Mouse (Mus musculus): Measurements from ENCODE around the gene Xpo5. TPM values are rescaled to one million over a fixed set of nuclear protein-coding genes. Genes with fewer than 3 reads are reported as not detected.
A peak's percentile ranks its signal among the peaks of the same experiment; 100 is the strongest.

Xpo5 gene
- polyA plus RNA-seq, 1 experiment: 0.51 TPM

DNA sequence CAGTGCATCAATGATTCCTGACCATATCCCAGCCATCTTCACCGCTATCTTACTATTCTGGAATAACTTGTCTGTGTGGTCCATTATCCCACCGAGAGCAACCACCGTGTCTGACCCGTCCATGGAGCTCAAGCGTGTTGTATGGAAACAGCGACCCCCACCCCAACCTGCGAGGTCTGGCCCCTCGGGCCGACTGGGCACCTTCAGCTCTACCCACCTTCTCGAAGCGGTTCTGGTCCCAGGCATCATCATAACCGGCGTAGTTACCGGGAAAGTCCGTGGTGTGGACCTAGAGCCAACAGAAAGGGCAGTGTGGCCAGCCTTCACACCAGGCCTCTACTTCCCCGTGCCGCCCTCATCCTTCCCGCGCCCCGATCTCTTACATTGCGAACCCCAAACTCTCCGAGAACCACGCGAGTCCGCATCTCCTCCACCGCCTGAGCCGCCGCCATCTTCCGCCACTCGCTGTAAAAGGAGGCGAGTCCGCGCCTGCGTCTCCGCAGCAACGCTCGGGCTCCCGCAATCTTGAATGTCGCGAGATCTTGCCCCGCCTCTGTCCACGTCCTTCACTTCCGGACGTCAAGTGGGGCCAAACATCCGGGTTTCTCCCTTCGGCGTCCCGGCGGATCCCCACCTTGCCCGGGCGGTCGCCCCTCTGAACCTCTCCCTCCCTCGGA lies 45.1 kb downstream of the Xpo5 start, which contains the start of the genes Polr1c and Yipf3:
Gene Polr1c, minus strand, starts transcription at position 543 of the 677 bp plus-strand sequence.
Gene Yipf3, plus strand, starts transcription at position 569 of the 677 bp plus-strand sequence.
- peaks cover 41% of the 10 kb centered on the region for H3K4me1 ChIP-seq (ENCODE audit: control insufficient read depth)
- peaks cover 84% of the 10 kb centered on the region for H3K36me3 ChIP-seq (ENCODE audit: control insufficient read depth)
- no peaks in the 10 kb centered on the region for H3K9me3 ChIP-seq (ENCODE audit: control insufficient read depth, low read length)
- H3K4me3 ChIP-seq (replicated peaks): peak within 1 kb of the TSS; percentile 67
- no peaks in the 10 kb centered on the region for H3K27me3 ChIP-seq (ENCODE audit: control insufficient read depth)
- TF ChIP-seq GATA1 (IDR thresholded peaks at IDR 0.05; ENCODE audit: low read length) (no peak), TAL1 (IDR thresholded peaks at IDR 0.05; ENCODE audit: low read length) (no peak)

DNA sequence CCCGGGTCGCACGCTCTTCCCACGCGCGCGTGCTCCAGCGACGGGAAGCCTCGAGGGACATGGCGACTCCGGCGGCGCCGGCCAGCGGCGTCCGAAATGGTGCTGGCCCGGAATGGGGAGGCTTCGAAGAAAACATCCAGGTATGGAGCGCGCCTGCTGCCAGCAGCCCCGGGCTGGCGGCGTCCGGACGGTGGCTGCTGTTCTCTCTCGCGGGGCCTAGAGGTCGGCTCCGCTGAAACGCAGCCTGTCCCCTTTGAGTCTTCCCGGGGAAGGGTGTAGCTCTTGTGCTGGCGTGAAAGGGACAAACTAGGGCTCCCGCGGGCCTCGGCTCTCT lies 45.6 kb downstream of the Xpo5 start:
- TF ChIP-seq TAL1 (IDR thresholded peaks at IDR 0.05; ENCODE audit: low read length) (no peak), GATA1 (IDR thresholded peaks at IDR 0.05; ENCODE audit: low read length) (no peak)
- Histone ChIP-seq H3K27me3 (ENCODE audit: control insufficient read depth) (peaks cover 4% of the 10 kb centered on the region), H3K9me3 (ENCODE audit: control insufficient read depth, low read length) (no peaks in the 10 kb centered on the region), H3K36me3 (ENCODE audit: control insufficient read depth) (peaks cover 81% of the 10 kb centered on the region), H3K4me1 (ENCODE audit: control insufficient read depth) (peaks cover 46% of the 10 kb centered on the region), H3K4me3 (replicated peaks) (peak overlapping the region; percentile 67)

DNA sequence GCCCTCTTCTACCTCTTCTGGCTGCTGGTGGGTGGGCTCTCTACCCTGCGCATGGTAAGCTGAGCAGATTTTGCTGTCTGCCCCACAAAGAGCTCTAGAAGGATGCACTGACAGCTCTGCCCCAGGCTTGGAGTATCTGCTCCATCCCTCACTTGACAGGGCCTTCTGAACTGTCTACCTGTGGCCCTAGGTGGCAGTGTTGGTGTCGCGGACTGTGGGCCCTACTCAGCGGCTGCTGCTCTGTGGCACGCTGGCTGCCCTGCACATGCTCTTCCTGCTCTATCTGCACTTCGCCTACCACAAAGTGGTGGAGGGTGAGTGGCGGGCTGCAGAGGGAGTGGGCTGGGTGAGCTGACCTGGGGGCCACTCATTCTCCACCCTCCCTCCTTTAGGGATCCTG lies 48.6 kb downstream of the Xpo5 start:
- H3K9me3 ChIP-seq (ENCODE audit: control insufficient read depth, low read length): no peaks in the 10 kb centered on the region; the same call in 1 of the 2 replicates
- peaks cover 50% of the 10 kb centered on the region for H3K36me3 ChIP-seq (ENCODE audit: control insufficient read depth)
- H3K27me3 ChIP-seq (ENCODE audit: control insufficient read depth): peaks cover 34% of the 10 kb centered on the region
- peaks cover 53% of the 10 kb centered on the region for H3K4me1 ChIP-seq (ENCODE audit: control insufficient read depth)
- H3K4me3 ChIP-seq (replicated peaks): no peak overlapping the region
- TF ChIP-seq GATA1 (IDR thresholded peaks at IDR 0.05; ENCODE audit: low read length) (no peak), TAL1 (IDR thresholded peaks at IDR 0.05; ENCODE audit: low read length) (no peak)

DNA sequence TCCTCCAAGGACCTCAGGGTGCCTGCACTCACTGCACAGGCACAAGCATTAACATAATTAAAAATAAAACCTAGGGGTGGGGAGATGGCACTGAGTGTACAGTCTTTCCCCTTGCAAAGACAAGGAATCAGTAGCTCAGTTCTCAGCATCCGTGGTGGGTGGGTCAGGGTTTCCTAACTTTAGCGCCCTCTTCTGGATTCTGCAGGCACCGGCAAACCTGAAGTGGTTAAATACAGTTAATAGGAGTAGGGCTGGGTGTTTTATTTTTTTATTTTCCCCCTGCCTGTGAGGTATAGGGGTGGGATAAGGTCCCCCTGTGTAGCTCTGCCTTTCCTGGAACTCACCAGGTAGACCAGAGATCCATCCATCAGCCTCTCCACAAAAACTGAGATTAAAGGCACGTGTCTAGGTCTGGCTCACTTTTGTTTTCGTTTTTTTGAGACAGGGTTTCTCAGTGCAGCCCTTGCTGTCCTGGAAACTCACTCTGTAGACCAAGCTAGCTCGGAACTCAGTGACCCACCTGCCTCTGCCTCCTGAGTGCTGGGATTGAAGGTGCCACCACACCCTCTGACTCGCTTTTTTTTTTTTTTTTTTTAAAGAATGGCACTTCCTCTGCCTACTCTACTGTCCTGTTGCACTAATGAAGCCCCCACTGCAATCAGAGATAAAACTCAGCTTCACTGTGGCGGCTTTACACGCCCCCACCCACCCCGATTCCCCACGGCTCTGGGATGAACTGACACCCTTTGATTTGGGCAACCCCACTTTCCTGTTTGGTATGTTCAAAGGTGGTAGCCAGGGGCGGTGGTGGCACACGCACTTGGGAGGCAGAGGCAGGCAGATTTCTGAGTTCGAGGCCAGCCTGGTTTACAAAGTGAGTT lies 50.2 kb downstream of the Xpo5 start:
- H3K4me1 ChIP-seq (ENCODE audit: control insufficient read depth): peaks cover 40% of the 10 kb centered on the region
- peaks cover 52% of the 10 kb centered on the region for H3K36me3 ChIP-seq (ENCODE audit: control insufficient read depth)
- H3K4me3 ChIP-seq (replicated peaks): no peak overlapping the region
- peaks cover 37% of the 10 kb centered on the region for H3K27me3 ChIP-seq (ENCODE audit: control insufficient read depth)
- H3K9me3 ChIP-seq (ENCODE audit: control insufficient read depth, low read length): no peaks in the 10 kb centered on the region; the same call in 1 of the 2 replicates
- TF ChIP-seq GATA1 (IDR thresholded peaks at IDR 0.05; ENCODE audit: low read length) (no peak), TAL1 (IDR thresholded peaks at IDR 0.05; ENCODE audit: low read length) (no peak)

DNA sequence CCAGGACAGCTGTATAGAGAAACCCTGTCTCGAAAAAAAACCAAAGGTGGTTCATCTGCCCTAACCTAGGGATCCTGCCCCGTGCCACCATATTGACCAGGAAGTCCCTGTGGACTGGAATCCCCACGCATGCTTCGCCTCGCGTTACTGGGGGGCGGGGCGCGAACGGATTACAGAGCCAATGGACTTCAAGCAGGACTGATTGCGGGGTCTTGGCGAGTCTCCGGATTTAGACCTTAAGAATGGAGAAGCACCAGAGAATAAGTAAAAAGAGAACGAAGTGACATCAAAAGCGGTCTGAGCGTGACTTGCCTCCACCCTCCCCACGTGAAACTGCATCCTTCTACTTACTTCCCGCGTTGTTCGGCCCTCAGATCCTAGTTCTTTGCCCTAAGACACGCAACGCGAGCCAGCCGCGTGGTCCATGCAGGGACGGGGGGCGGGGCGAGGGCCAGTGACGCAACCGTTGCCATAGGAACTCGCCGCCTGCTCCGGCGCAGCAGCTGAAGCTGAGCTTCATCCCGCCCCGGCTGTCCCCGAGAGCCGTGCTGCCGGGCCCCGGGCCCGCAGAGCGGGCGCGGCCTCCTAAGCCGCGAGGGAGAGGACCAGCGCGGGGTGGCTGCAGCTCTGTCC lies 51.0 kb downstream of the Xpo5 start, which contains the start of gene Lrrc73:
Gene Lrrc73, plus strand, starts transcription at position 80 of the 633 bp plus-strand sequence.
- peaks cover 36% of the 10 kb centered on the region for H3K4me1 ChIP-seq (ENCODE audit: control insufficient read depth)
- TF ChIP-seq TAL1 (IDR thresholded peaks at IDR 0.05; ENCODE audit: low read length) (no peak), GATA1 (IDR thresholded peaks at IDR 0.05; ENCODE audit: low read length) (no peak)
- H3K27me3 ChIP-seq (ENCODE audit: control insufficient read depth): peaks cover 37% of the 10 kb centered on the region
- no peaks in the 10 kb centered on the region; the same call in 1 of the 2 replicates for H3K9me3 ChIP-seq (ENCODE audit: control insufficient read depth, low read length)
- H3K4me3 ChIP-seq (replicated peaks): peak within 1 kb of the TSS; percentile 58
- peaks cover 59% of the 10 kb centered on the region for H3K36me3 ChIP-seq (ENCODE audit: control insufficient read depth)

DNA sequence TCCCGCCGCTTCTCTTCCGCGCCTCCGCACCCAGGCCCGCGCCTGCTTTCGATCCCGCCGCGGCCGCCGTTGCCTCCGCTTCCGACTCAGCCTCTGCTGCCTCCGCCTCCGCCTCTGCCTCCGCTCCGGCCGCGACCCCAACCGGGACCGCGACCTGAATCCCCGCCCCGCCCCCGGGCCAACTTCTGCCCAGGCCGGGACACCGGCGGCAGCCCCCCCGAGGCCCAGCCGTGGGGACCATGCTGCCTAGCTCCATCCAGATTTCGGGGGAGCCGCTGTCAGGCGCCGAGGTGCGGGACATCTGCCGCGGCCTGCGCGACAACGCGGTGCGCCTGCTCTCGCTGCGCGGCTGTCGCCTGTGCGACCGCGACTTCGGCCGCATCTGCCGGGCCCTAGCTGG lies 51.5 kb downstream of the Xpo5 start:
- H3K4me1 ChIP-seq (ENCODE audit: control insufficient read depth): peaks cover 32% of the 10 kb centered on the region
- TF ChIP-seq GATA1 (IDR thresholded peaks at IDR 0.05; ENCODE audit: low read length) (no peak), TAL1 (IDR thresholded peaks at IDR 0.05; ENCODE audit: low read length) (no peak)
- H3K4me3 ChIP-seq (replicated peaks): peak overlapping the region; percentile 58
- peaks cover 59% of the 10 kb centered on the region for H3K36me3 ChIP-seq (ENCODE audit: control insufficient read depth)
- H3K27me3 ChIP-seq (ENCODE audit: control insufficient read depth): peaks cover 37% of the 10 kb centered on the region
- H3K9me3 ChIP-seq (ENCODE audit: control insufficient read depth, low read length): no peaks in the 10 kb centered on the region; the same call in 1 of the 2 replicates

DNA sequence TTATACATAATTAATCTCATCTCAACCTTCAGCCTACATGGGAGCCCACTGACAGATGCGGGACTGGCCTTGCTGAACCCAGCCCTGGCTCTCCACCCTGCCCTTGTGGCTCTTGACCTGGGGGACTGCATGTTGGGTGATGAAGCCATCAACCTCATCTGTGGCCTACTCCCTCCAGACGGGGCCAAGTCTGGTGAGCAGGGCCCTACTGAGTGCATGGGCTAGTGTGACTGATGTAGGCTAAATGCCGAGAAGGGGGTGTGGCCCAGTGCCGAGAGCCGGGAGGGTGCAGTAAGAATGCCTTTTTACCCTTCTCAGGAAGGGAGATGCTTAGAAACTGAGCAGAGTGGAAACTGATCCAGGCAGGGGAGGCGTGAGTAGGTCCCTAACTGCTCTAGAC lies 52.6 kb downstream of the Xpo5 start:
- H3K9me3 ChIP-seq (ENCODE audit: control insufficient read depth, low read length): no peaks in the 10 kb centered on the region; the same call in 1 of the 2 replicates
- H3K36me3 ChIP-seq (ENCODE audit: control insufficient read depth): peaks cover 59% of the 10 kb centered on the region
- H3K27me3 ChIP-seq (ENCODE audit: control insufficient read depth): peaks cover 37% of the 10 kb centered on the region
- H3K4me3 ChIP-seq (replicated peaks): no peak overlapping the region
- TF ChIP-seq GATA1 (IDR thresholded peaks at IDR 0.05; ENCODE audit: low read length) (no peak), TAL1 (IDR thresholded peaks at IDR 0.05; ENCODE audit: low read length) (no peak)
- H3K4me1 ChIP-seq (ENCODE audit: control insufficient read depth): peaks cover 23% of the 10 kb centered on the region

DNA sequence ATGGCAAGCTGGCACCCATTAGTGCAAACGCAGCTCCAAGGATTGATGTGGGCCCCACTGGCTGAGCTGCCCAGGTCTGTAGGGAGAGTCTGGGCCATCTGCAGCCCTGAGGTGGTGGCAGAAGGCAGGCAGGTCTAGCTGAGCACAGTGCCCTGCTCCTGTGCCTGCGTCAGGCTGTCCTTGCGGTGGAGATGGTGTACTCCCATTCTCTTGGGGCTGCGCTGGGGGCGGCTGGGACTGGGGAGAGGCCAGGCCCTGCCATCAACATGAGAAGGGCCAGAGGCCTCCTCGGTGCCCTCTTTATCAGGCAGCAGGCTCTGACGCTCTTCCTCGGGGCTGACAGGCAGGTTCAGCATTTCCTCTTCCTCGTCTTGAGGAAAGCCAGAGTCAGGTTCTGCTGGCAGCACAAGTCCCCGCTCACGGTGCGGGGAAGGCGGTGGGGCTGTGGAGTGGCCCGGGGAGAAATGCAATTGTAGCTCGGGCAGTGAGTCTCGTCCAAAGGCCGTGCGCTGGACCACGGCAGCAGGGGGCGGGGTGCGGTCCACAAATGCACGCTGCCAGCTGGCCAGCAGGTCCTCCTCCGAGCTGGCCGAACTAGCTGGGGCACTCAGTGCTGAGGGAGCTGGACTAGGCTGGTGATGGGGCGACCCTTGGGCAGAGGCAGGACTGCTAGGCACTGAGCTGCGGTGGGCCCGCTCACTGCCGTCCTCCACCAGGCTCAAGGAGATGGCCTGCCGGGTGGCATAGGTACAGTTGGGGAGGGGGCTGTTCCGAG lies 55.9 kb downstream of the Xpo5 start:
- Histone ChIP-seq H3K4me1 (ENCODE audit: control insufficient read depth) (peaks cover 13% of the 10 kb centered on the region), H3K27me3 (ENCODE audit: control insufficient read depth) (peaks cover 30% of the 10 kb centered on the region), H3K36me3 (ENCODE audit: control insufficient read depth) (peaks cover 66% of the 10 kb centered on the region), H3K9me3 (ENCODE audit: control insufficient read depth, low read length) (no peaks in the 10 kb centered on the region; the same call in 1 of the 2 replicates), H3K4me3 (replicated peaks) (no peak overlapping the region)
- TF ChIP-seq GATA1 (IDR thresholded peaks at IDR 0.05; ENCODE audit: low read length): no peak
- no peak for TF ChIP-seq TAL1 (IDR thresholded peaks at IDR 0.05; ENCODE audit: low read length)

Measured in erythroblast, embryonic 14.5 days (primary cell).